Mouse (Mus musculus) limb, embryonic 12.5 days (tissue): ENCODE measurements around the gene Ttll7. TPM values are rescaled to one million over a fixed set of nuclear protein-coding genes. Genes with fewer than 3 reads are reported as not detected.

Experiments used
- ATAC-seq: fragments of 200-750 bp; cut with Nextera tagmentation; 2 replicates; pipeline ENCODE4 v1.8.0; 2017; ENCODE audit warnings: low read depth, moderate TSS enrichment; ENCODE audit not compliant: insufficient number of reproducible peaks, insufficient read depth, low FRiP score, low TSS enrichment
- H3K27ac ChIP-seq: fragments of 300-500 bp; sonication (generic); 2 replicates; pipeline ENCODE4 v1.5.1; 2016; ENCODE audit warnings: mild to moderate bottlenecking, moderate library complexity
- H3K27me3 ChIP-seq: fragments of 300-500 bp; sonication (generic); 2 replicates; pipeline ENCODE4 v1.6.1; 2016; ENCODE audit warnings: mild to moderate bottlenecking, moderate library complexity
- H3K36me3 ChIP-seq: fragments of 300-500 bp; sonication (generic); 2 replicates; pipeline ENCODE4 v1.6.1; 2016; ENCODE audit warnings: mild to moderate bottlenecking, moderate library complexity
- H3K4me1 ChIP-seq: fragments of 300-500 bp; sonication (generic); replicated peaks from 2 replicates; pipeline ENCODE4 v1.6.1; 2016
- H3K4me2 ChIP-seq: fragments of 300-500 bp; sonication (generic); 2 replicates; pipeline ENCODE4 v1.6.1; 2016; ENCODE audit warnings: mild to moderate bottlenecking, moderate library complexity
- H3K4me3 ChIP-seq: fragments of 300-500 bp; sonication (generic); replicated peaks from 2 replicates; pipeline ENCODE4 v1.5.1; 2016; ENCODE audit warnings: mild to moderate bottlenecking
- H3K9ac ChIP-seq: fragments of 300-500 bp; sonication (generic); replicated peaks from 2 replicates; pipeline ENCODE4 v1.6.1; 2016; ENCODE audit warnings: mild to moderate bottlenecking, moderate library complexity
- H3K9me3 ChIP-seq: fragments of 300-500 bp; sonication (generic); 2 replicates; pipeline ENCODE4 v1.6.1; 2016; ENCODE audit warnings: mild to moderate bottlenecking, moderate library complexity
- WGBS: fragments of 180-500 bp; shearing (Covaris S2); methylation state at CpG from one replicate; pipeline ENCODE4 v1.1.7; 2016; 5-methylcytosine and 5-hydroxymethylcytosine counted together
- polyA plus RNA-seq: library from polyadenylated mRNA; unstranded; fragments of >200 nt; fragmentation: Nextera tagmentation; extraction: Ambion mirVana; gene quantifications from 2 replicates; pipeline ENCODE4 v1.2.1, GENCODE M21; 2016

Ttll7 gene
- 2.3 and 3.0 TPM in 2 replicates for polyA plus RNA-seq

DNA sequence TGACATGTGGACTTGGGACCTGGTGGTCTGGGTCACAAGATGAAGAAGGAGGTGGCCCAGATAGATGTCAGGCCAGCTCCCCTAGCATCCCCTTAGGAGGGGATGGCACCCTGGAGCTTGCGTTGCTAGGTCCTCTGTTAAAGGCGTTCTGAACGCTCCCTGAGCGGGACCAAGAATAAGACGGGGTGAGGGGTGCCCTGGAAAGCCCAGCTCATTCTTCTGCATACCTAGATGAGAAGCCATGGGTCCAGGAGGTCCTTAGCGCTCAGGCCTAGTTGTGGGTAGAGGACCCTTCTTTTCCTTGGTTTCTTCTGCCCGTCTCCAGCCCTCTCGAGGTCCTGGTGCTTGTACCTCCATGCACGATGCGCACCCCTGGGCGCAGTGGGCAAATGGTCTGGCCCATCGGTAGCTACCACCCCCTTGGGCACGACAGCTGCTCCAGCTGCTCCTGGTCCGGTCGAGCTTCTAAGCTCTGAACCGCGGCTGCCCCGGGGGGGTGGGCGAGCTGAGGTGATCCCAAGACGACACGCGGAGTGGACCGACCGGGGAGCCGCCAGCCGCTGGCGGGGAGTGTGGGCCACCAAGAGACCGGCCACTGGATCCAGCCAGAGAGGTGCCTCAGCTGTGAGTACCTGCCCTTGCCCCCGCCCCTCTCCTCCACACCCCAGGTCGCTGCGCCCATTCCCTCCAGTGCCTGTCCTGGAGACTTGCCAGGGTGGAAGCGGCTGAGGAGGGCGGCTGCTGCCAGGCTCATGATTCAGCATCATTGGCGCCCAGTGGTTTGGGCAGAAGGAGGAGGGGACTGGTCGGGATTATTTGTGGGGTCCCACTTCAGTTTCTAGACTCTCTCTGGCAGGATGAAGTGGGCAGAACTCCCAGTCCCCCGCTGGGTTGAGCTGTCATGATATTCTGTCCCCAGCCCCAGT lies at the start of gene Ttll7:
Gene Ttll7 (plus strand): TSS at position 402 of the 926 bp plus-strand sequence.
- H3K4me1 ChIP-seq: 0 out of 2 replicates have a peak, but pooled peaks cover 3% of the 10 kb centered on the region
- H3K36me3 ChIP-seq: no peaks in the 10 kb centered on the region
- peak within 1 kb of the TSS; percentile 61 for H3K9ac ChIP-seq
- H3K27me3 ChIP-seq: no peaks in the 10 kb centered on the region
- ATAC-seq: peak; percentile 94
- H3K27ac ChIP-seq: no peak within 1 kb of the TSS
- under 1% methylated on average over 36 of the region's 36 CpGs for WGBS
- peak within 1 kb of the TSS; percentile 54 for H3K4me3 ChIP-seq
- peak within 1 kb of the TSS; percentile 81 for H3K4me2 ChIP-seq
- H3K9me3 ChIP-seq: no peaks in the 10 kb centered on the region

DNA sequence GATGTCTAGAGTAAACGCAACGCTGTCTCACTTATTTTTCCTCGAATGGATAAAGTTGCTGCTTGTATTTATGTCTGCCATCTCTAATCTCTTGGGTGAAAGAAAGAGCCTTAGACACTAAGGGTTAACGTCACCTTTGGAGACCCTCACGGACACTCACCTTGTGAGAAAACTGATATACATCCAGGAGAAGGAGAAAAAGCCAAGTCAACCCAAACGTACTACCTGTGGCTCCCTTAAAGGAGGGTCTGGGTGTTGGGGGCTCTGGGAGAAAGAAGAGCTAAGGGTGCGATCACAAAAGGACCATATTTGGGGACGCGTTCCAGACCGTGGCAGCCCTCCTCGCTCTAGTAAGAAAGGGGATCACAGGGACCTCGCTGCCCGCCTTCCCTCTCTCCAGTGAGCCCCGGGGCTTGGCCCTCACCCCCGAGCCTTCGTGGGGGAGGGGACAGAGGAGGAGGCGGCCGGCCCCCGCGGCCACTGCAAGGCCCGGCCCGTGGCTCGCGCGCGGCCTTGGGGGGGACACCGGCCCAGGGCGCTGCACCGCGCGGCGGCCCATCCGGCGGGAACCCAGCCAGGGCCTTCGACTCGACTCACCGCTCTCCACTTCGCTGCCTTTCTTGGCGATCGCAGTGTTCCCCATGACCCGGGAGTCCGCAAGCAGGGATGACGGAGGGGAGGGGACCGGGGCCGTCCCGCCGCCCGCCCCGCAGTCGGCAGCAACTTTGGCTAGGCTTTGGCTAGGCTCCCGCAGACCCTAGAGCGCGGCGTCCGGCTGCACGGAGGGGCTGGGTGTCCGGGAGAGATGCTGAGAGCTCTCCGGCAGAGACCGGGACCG lies 39.9 kb upstream of the Ttll7 start:
- peak overlapping the region; percentile 93 for H3K27ac ChIP-seq
- under 1% methylated on average over 55 of the region's 60 CpGs for WGBS
- ATAC-seq: peak; percentile 86

DNA sequence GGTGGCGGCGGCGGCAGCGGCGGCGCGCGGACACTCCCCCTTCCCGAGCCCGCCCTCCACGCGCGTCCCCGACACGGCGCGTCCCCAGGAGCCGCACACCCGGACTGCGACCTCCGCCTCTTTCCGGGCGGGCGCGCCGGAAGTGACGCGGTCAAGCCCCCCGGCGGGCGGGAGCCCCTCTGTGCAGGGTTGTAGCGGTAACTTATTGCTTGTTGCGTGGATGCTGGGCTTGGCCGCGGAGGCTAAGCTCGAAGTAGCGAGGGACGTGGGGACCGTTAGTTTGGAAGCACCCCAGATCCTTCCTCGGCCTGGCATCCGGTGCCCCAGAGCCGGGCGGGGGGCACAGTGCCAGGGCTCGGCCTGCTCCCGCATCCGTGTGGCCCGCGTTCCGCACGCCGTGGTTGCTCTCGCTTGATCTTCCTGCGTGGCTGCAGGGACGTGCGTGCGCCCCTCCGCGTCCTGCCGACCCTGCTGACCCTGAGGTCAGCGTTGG lies 39.2 kb upstream of the Ttll7 start, which contains the start of gene Prkacb:
Gene Prkacb (minus strand): TSS at position 90 of the 493 bp plus-strand sequence.
- Histone ChIP-seq H3K27me3 (no peaks in the 10 kb centered on the region), H3K9ac (peak within 1 kb of the TSS; percentile 97), H3K4me2 (peak within 1 kb of the TSS; percentile 75), H3K9me3 (no peaks in the 10 kb centered on the region), H3K36me3 (peaks cover 3% of the 10 kb centered on the region; the same call in 1 of the 2 replicates), H3K4me1 (peaks cover 13% of the 10 kb centered on the region), H3K4me3 (peak within 1 kb of the TSS; percentile 94), H3K27ac (peak within 1 kb of the TSS; percentile 93)
- peak; percentile 93 for ATAC-seq
- under 1% methylated on average over 55 of the region's 60 CpGs for WGBS

More for the DNA sequence above, 39.9 kb upstream of the Ttll7 start:
- Histone ChIP-seq H3K9ac (peak overlapping the region; percentile 97), H3K27me3 (no peaks in the 10 kb centered on the region), H3K9me3 (no peaks in the 10 kb centered on the region), H3K4me2 (peak overlapping the region; percentile 75), H3K4me1 (peaks cover 13% of the 10 kb centered on the region), H3K4me3 (peak overlapping the region; percentile 94), H3K36me3 (peaks cover 7% of the 10 kb centered on the region)

DNA sequence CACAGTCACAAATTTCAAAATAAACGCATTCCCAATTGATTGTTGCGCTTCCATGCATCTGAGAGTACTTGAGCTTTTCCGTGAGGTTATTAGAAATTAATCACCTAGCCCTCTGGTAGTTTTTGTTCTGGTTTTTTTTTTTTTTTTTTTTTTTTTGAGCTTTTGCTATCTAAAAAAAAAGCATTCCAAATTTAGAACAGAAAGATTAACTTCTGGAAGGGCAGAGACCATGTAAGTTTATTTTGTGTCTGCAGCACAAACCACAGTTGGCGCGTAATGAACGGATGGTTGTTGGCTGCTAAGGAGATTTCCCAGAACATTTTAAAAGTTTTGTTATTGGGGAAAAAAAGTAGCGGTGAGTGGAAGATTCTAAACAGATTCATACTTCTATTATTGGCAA lies 38.5 kb upstream of the Ttll7 start:
- Histone ChIP-seq H3K27ac (no peak overlapping the region), H3K4me1 (peaks cover 13% of the 10 kb centered on the region)
- ATAC-seq: no peak

GRCm38 (mm10) chr3:146820718-146821117 lies 31.4 kb upstream of the Ttll7 start:
- H3K4me3 ChIP-seq: no peak overlapping the region
- 0 out of 2 replicates have a peak, but pooled peaks cover 3% of the 10 kb centered on the region for H3K4me1 ChIP-seq
- H3K9ac ChIP-seq: no peak overlapping the region
- H3K4me2 ChIP-seq: no peak overlapping the region
- H3K27me3 ChIP-seq: no peaks in the 10 kb centered on the region
- 84% methylated on average over 4 of the region's 4 CpGs for WGBS
- H3K36me3 ChIP-seq: no peaks in the 10 kb centered on the region
- no peak overlapping the region for H3K27ac ChIP-seq
- ATAC-seq: no peak
- H3K9me3 ChIP-seq: no peaks in the 10 kb centered on the region

More for the DNA sequence above, 38.5 kb upstream of the Ttll7 start:
- peaks cover 3% of the 10 kb centered on the region; the same call in 1 of the 2 replicates for H3K36me3 ChIP-seq
- peak overlapping the region; percentile 94 for H3K4me3 ChIP-seq
- peak overlapping the region; percentile 75 for H3K4me2 ChIP-seq
- 65% methylated on average over 7 of the region's 7 CpGs for WGBS
- peak overlapping the region; percentile 97; the same call in 1 of the 2 replicates for H3K9ac ChIP-seq
- H3K27me3 ChIP-seq: no peaks in the 10 kb centered on the region
- no peaks in the 10 kb centered on the region for H3K9me3 ChIP-seq

GRCm38 (mm10) chr3:146842766-146843165 lies 9.4 kb upstream of the Ttll7 start:
- Histone ChIP-seq H3K4me1 (peaks cover 17% of the 10 kb centered on the region), H3K4me3 (no peak overlapping the region), H3K27me3 (no peaks in the 10 kb centered on the region), H3K27ac (no peak overlapping the region), H3K4me2 (no peak overlapping the region), H3K9ac (no peak overlapping the region), H3K36me3 (no peaks in the 10 kb centered on the region), H3K9me3 (no peaks in the 10 kb centered on the region)
- 37% methylated on average over 3 of the region's 3 CpGs for WGBS
- no peak for ATAC-seq

- no peaks in the 10 kb centered on the region for H3K27me3 ChIP-seq
- WGBS: 38% methylated on average over 6 of the region's 6 CpGs
- ATAC-seq: no peak
- H3K9me3 ChIP-seq: no peaks in the 10 kb centered on the region
- H3K27ac ChIP-seq: no peak overlapping the region
- no peaks in the 10 kb centered on the region for H3K36me3 ChIP-seq
- no peak overlapping the region for H3K9ac ChIP-seq
- peaks cover 17% of the 10 kb centered on the region for H3K4me1 ChIP-seq
- no peak overlapping the region for H3K4me3 ChIP-seq
- H3K4me2 ChIP-seq: peak overlapping the region; percentile 9; the same call in 1 of the 2 replicates
Measured at GRCm38 (mm10) chr3:146843470-146843869, 8.7 kb upstream of the Ttll7 start.

DNA sequence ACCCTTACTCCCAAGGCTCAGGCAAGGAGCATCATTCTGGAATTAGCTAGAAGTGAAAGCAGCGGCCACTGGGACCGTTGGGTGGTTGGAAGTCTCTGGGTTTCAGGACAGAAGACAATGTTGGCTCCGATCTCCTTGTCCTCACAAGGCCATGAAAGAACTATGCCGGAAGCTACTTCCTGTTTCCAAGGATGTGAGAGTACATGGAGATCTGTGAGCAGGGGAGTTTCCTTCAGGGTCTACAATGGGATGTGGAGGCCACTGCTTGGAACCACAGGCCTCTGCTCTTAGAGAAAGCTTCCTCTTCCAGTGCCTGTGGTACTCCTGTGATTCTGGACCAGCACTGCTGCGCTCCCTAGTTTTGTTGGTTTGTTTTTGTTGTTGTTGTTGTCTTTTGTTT lies 5.9 kb upstream of the Ttll7 start:
- Histone ChIP-seq H3K4me2 (no peak overlapping the region), H3K27ac (no peak overlapping the region), H3K4me3 (no peak overlapping the region), H3K9me3 (no peaks in the 10 kb centered on the region), H3K4me1 (peaks cover 17% of the 10 kb centered on the region), H3K9ac (no peak overlapping the region), H3K36me3 (no peaks in the 10 kb centered on the region), H3K27me3 (no peaks in the 10 kb centered on the region)
- WGBS: 87% methylated on average over 5 of the region's 5 CpGs
- ATAC-seq: no peak

- Histone ChIP-seq H3K27ac (no peak overlapping the region), H3K27me3 (no peaks in the 10 kb centered on the region), H3K9me3 (no peaks in the 10 kb centered on the region), H3K4me1 (peaks cover 9% of the 10 kb centered on the region), H3K36me3 (no peaks in the 10 kb centered on the region), H3K4me3 (no peak overlapping the region), H3K9ac (no peak overlapping the region), H3K4me2 (no peak overlapping the region)
- 89% methylated on average over 8 of the region's 8 CpGs for WGBS
- no peak for ATAC-seq
Measured at GRCm38 (mm10) chr3:146848112-146848511, 4.1 kb upstream of the Ttll7 start.

- Histone ChIP-seq H3K4me3 (no peak overlapping the region), H3K36me3 (no peaks in the 10 kb centered on the region), H3K9me3 (no peaks in the 10 kb centered on the region), H3K9ac (no peak overlapping the region; the same call in 1 of the 2 replicates), H3K27ac (no peak overlapping the region), H3K4me1 (0 out of 2 replicates have a peak, but pooled peaks cover 3% of the 10 kb centered on the region), H3K4me2 (no peak overlapping the region), H3K27me3 (no peaks in the 10 kb centered on the region)
- 86% methylated on average over 7 of the region's 7 CpGs for WGBS
- no peak for ATAC-seq
Measured at GRCm38 (mm10) chr3:146849360-146849759, 2.8 kb upstream of the Ttll7 start.
